Mouse (Mus musculus): ENCODE data around the gene Pla2g1b.

The Pla2g1b gene

GRCm38 (mm10) chr5:115444130-115444529 is 21.9 kb upstream of the Pla2g1b start:
- DNase-seq (ENCODE audit: low spot score in 2 of 2), result no peak

- DNase-seq (ENCODE audit: low spot score in 2 of 2), result no peak
Observed at GRCm38 (mm10) chr5:115447108-115447507, 19.0 kb upstream of the Pla2g1b start.

- no peak for DNase-seq (ENCODE audit: low spot score in 2 of 2)
Observed at GRCm38 (mm10) chr5:115449247-115449646, 16.8 kb upstream of the Pla2g1b start.

- no peak for DNase-seq (ENCODE audit: low spot score in 2 of 2)
Observed at GRCm38 (mm10) chr5:115450410-115451317, 15.4 kb upstream of the Pla2g1b start.

- no peak for DNase-seq (ENCODE audit: low spot score in 2 of 2)
Observed at GRCm38 (mm10) chr5:115454422-115455090, 11.5 kb upstream of the Pla2g1b start.

GRCm38 (mm10) chr5:115455838-115456237 is 10.2 kb upstream of the Pla2g1b start:
- no peak for DNase-seq (ENCODE audit: low spot score in 2 of 2)

GRCm38 (mm10) chr5:115458918-115459317 is 7.1 kb upstream of the Pla2g1b start:
- no peak for DNase-seq (ENCODE audit: low spot score in 2 of 2)

- no peak for DNase-seq (ENCODE audit: low spot score in 2 of 2)
Observed at GRCm38 (mm10) chr5:115464408-115465115, 1.5 kb upstream of the Pla2g1b start.

- no peak for DNase-seq (ENCODE audit: low spot score in 2 of 2)
Observed at GRCm38 (mm10) chr5:115469791-115470190, 3.7 kb downstream of the Pla2g1b start.

- no peak for DNase-seq (ENCODE audit: low spot score in 2 of 2)
Observed at GRCm38 (mm10) chr5:115470766-115471531, 4.9 kb downstream of the Pla2g1b start.

- DNase-seq (ENCODE audit: low spot score in 2 of 2), result no peak
Observed at GRCm38 (mm10) chr5:115473191-115473590, 7.1 kb downstream of the Pla2g1b start.

GRCm38 (mm10) chr5:115474174-115474828 is 8.2 kb downstream of the Pla2g1b start:
- no peak for DNase-seq (ENCODE audit: low spot score in 2 of 2)

GRCm38 (mm10) chr5:115475337-115476106 is 9.5 kb downstream of the Pla2g1b start:
- DNase-seq (ENCODE audit: low spot score in 2 of 2), result no peak

- no peak for DNase-seq (ENCODE audit: low spot score in 2 of 2)
Observed at GRCm38 (mm10) chr5:115476107-115476727, 10.2 kb downstream of the Pla2g1b start.

- no peak for DNase-seq (ENCODE audit: low spot score in 2 of 2)
Observed at GRCm38 (mm10) chr5:115479561-115479960, 13.5 kb downstream of the Pla2g1b start.

GRCm38 (mm10) chr5:115480101-115480500 is 14.0 kb downstream of the Pla2g1b start:
- no peak for DNase-seq (ENCODE audit: low spot score in 2 of 2)

GRCm38 (mm10) chr5:115482390-115483265 is 16.6 kb downstream of the Pla2g1b start:
- DNase-seq (ENCODE audit: low spot score in 2 of 2), result no peak

GRCm38 (mm10) chr5:115483385-115483784 is 17.3 kb downstream of the Pla2g1b start:
- no peak for DNase-seq (ENCODE audit: low spot score in 2 of 2)
